Mouse (Mus musculus) urinary bladder, postnatal 36 days (tissue): ENCODE results near the gene Mei4.

ENCODE experiments used
- DNase-seq, 2 experiments: peaks; one replicate each; pipeline ENCODE4 v3.0.0; 2022; ENCODE audit warnings: low spot score in 2 of 2, mixed read lengths in 1 of 2

The Mei4 gene

GRCm38 (mm10) chr9:81863181-81863887 is at the start of gene Mei4:
TSS of gene Mei4 (plus strand) at chr9:81863670.
- peak in 1 of 2 experiments; percentile 36 for DNase-seq

GRCm38 (mm10) chr9:81819715-81820373 is 43.6 kb upstream of the Mei4 start:
- DNase-seq, result no peak

DNA sequence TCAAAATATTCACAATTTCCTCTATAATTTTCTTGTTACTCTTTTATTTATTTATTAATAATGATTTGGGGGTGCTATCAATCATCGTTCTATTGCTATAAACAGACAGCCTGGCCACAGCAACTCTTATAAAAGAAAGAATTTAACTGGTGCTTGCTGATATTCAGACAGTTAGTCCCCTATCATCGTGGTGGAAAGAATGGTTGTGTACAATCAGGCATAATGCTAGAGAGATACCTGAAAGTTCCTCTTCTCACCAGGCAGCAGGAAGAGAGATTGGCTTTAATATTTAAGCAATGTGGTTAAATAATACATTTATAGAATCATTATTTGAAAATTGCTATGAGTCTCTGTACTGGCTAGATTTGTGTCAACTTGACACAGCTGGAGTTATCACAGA is 35.9 kb upstream of the Mei4 start:
- no peak for DNase-seq

- DNase-seq, result no peak
These were observed 29.4 kb upstream of the Mei4 start for GRCm38 (mm10) chr9:81834056-81834455.

DNA sequence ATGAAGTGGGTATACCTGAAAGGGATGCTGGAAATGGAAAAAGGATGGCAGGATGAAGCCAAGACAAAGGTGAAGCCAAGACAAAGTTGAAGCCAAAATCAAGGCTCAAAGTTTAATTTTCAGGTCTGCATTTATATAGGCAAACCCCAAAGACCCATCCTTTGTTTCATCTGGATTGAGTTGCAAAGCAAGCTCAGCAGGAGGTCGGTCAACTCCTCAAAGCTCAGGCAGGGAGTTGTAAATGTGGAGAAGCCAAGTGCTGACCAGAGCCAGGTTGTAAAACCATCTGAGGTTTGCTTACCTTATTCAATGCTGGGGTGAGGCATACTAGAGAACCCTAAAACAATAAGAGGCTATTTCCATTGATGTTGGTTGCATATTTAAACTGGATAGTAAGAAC is 4.6 kb upstream of the Mei4 start:
- no peak for DNase-seq

GRCm38 (mm10) chr9:81863888-81864234 is 391 bp downstream of the Mei4 start:
- DNase-seq, result no peak

- DNase-seq, result no peak
These were observed 2.6 kb downstream of the Mei4 start for GRCm38 (mm10) chr9:81866032-81866431.

- DNase-seq, result no peak
These were observed 58.0 kb downstream of the Mei4 start for GRCm38 (mm10) chr9:81921456-81921855.

DNA sequence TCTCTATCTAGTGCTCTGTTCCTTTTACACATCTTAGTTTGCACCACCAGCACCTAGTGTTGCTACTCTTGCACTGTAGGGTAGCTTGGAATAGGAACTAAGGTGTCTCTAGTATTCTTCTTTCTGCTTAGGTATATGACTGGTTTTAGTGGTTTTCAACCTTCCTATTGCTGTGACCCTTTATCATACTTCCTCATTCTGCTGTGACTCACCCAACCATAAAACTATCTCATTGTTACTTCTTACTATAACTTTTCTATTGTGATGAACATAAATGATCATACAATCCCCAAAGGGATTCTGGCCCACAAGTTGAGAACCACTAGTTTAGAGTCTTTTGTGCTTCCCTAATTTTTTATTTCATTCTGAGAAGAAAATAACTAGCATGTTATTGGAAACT is 61.3 kb downstream of the Mei4 start:
- DNase-seq, result no peak

DNA sequence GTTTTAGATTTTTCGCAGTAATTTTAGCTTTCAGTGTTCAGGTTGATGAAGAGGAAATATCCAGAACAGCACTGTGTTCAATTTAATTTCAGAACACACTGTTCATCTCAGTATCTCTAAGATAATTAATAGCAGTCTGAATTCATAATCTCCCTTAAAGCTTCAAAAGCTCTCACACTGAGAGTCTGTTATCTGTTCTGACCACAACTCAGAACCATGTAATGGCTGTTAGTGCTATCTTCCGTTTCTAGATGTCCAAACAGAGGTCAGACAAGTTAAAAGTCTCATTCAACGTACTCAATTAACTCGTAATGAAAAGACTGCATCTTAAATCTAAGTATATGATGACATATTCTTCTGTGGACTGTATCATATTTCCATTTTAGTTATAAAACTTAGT is 77.1 kb downstream of the Mei4 start:
- DNase-seq, result no peak

- DNase-seq, result no peak
These were observed 82.2 kb downstream of the Mei4 start for GRCm38 (mm10) chr9:81945624-81946023.

- DNase-seq, result no peak
These were observed 93.4 kb downstream of the Mei4 start for GRCm38 (mm10) chr9:81956858-81957257.

GRCm38 (mm10) chr9:81957842-81958241 is 94.4 kb downstream of the Mei4 start:
- no peak for DNase-seq

DNA sequence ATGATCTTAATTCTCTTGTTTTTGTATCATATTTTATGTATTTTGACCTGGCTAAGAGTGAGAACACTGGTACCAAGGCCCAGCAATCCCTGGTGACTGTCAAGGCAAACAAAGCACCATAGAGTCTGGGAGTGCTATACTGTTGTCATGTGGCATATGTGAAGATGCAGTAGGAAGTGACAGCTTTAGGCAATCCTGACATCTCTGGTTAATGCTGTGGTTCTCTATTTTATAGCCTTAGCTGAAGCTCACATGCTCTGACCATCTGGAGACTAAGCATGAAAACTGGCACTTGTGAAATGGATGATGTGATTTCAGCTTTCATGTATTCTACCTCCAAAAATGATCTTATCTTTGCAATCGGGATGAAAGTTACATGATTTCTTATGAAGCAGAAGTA is 103.3 kb downstream of the Mei4 start:
- DNase-seq, result no peak

DNA sequence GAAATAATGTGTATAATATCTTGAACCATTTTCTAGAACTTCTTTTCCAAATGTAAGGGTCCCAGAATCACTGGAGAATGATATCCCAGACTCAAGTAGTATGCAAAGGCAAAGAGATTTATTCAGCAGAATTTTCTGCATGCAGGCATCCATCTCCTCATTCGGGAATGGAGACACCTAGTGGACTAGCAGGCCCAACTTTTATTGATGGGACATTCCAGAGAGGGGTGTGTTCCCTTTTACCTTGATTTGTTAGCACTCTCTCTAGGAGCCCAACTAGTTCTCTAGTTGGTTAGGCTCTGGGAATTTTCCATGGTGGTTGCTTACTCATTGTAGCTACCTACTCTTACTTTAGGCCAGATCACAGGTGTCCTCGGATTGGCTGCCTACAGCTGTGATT is 105.5 kb downstream of the Mei4 start:
- no peak for DNase-seq

GRCm38 (mm10) chr9:81982461-81982860 is 119.0 kb downstream of the Mei4 start:
- DNase-seq, result no peak

DNA sequence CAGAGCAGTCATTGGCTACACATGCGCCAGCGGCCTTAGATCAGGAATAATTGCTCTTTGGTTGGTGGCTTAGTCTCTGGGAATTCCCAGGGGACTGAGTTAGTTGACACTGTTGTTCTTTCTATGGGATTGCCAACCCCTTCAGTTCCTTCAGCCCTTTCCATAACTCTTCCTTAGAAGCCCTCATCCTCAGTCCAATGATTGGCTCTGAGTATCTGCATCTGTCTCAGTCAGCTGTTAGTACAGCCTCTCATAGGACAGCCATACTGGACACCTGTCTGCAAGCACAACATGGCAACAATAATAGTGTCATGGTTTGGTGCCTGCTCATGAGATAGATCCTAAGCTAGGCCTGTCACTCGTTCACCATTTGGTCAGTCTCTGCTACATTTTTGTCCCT is 149.5 kb downstream of the Mei4 start:
- DNase-seq, result no peak

DNA sequence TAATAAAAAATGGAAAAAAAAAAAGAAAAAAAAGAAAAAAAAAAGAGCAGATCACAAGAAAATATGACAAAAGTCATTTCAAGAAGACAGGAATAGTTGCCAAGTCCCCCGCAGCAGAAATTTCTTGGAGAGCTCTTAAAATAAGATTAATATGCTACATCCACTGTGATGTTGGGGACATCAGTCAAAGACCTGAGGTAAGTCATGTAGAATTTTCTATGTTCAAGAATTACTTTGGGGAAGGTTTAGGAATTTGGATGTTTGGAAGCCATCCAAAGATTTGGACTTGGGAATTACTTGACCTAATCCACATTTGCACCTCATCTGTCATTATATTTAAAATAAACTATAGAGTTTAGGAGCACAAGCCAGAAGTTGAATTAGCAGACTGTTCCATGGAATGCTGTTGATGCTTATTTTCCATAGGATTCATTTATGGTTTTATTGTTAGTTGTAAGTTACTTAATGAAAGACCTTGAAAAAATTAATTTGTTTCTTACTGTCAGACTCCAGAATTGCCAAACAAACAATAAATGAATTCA is 179.1 kb downstream of the Mei4 start:
- no peak for DNase-seq

GRCm38 (mm10) chr9:82044517-82044916 is 181.0 kb downstream of the Mei4 start:
- DNase-seq, result no peak

GRCm38 (mm10) chr9:82073832-82074231 is 210.4 kb downstream of the Mei4 start:
- DNase-seq, result no peak

- DNase-seq, result no peak
These were observed 211.8 kb downstream of the Mei4 start for GRCm38 (mm10) chr9:82075270-82075669.

DNA sequence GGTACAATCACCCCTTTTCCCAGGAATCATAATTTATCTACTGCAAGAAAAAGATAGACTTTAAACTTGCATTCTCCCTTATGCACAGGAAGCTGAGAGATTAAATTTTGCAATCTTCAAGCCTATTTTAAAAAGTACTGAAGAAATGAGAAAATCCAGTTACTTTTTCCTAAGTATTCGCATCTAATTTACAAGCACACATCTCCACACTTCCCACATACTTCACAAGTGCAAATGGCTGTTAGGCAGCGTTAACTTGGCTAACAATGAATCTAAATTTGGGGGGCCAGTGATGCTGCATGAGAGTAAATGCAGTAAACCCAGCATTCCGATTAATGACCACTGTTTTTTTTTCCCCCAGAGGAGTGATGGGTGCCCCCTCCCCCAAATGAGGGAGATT is 232.9 kb downstream of the Mei4 start:
- DNase-seq, result no peak

DNA sequence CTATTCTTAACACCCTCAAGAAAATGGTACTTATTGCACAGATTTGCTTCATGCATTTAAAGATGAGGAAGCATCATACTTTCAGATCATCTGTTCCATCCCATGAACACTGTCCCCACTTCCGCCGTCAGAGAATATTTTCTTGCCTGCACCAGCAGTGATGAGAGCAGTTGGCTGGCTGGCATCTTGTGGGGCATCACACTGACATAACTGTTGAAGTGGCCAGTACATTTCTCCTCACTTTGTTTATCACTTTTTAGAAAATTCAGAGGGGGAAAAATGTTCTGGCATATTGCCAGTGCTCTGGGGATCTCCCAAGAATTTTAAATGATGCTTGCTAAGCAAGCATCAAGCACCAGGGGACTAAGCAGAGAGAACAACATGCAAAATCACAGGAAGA is 251.4 kb downstream of the Mei4 start:
- DNase-seq, result no peak
